ENCODE assay signal across 20 mouse cellular contexts in genomic region chr1:128392382-128392781, GRCm38 (mm10). TPM values are rescaled to one million over a fixed set of nuclear protein-coding genes. Genes with fewer than 3 reads are reported as not detected.
DNase-seq lines count a peak whose midpoint lies in the region; TF ChIP-seq lines count a peak whose summit lies in the region.
"Had no signal": no experiment of that assay in that cellular context is flagged by ENCODE, and none has a peak within 500 bp of the region (broad histone marks: within the 10 kb centered on the region; RNA-seq: fewer than 3 reads in every experiment).

No protein-coding gene starts in this region.

- H3K36me3 ChIP-seq in heart, adult 2 months (ENCODE audit: control insufficient read depth, insufficient read depth, low read length) = peaks cover 9% of the 10 kb centered on the region

- TF ChIP-seq POLR2A in heart, adult 2 months (IDR thresholded peaks at IDR 0.05; ENCODE audit: insufficient read depth, low read depth, low read length) = no peak

- H3K9ac ChIP-seq in heart, adult 2 months (ENCODE audit: low read depth, low read length) = no peak overlapping the region
- H3K9ac ChIP-seq: embryonic facial prominence, embryonic 12.5 days; forebrain, embryonic 13.5 days; forebrain, embryonic 15.5 days; forebrain, postnatal 0 days had no signal

- H3K27me3 ChIP-seq in heart, adult 2 months (ENCODE audit: control insufficient read depth, insufficient read depth, low read length) = no peaks in the 10 kb centered on the region
- H3K27me3 ChIP-seq: CH12.LX; embryonic facial prominence, embryonic 12.5 days; forebrain, embryonic 13.5 days; forebrain, embryonic 15.5 days had no signal

- H3K79me2 ChIP-seq in heart, adult 2 months (replicated peaks; ENCODE audit: control insufficient read depth, insufficient read depth, low read length) = no peaks in the 10 kb centered on the region

- no peak overlapping the region for H3K4me3 ChIP-seq in heart, adult 2 months
- H3K4me3 ChIP-seq: embryonic facial prominence, embryonic 10.5 days; embryonic facial prominence, embryonic 12.5 days; forebrain, embryonic 13.5 days; forebrain, embryonic 15.5 days had no signal

- TF ChIP-seq CTCF in heart, adult 2 months (IDR thresholded peaks at IDR 0.05) = no peak

- 91% methylated on average over 2 of the region's 2 CpGs for WGBS in heart, adult 2 months

- TF ChIP-seq EP300 in heart, adult 2 months (IDR thresholded peaks at IDR 0.05; ENCODE audit: insufficient read depth, low read depth, low read length) = no peak

- DNase-seq in ES-CJ7 (ENCODE audit: low read depth, low spot score) (peak; percentile 99), R1 (ENCODE audit: low read depth, low spot score) (peak; percentile 97), ZHBTc4 (ENCODE audit: low read depth, low spot score) (peak; percentile 95)
- no peak for DNase-seq in B cell, adult 2 months
- no peak for DNase-seq in adrenal gland, postnatal 14 days
- no peak for DNase-seq in kidney, postnatal 36 days
- no peak for DNase-seq in heart, adult 2 months
- DNase-seq: adrenal gland, adult 8-10 months; adrenal gland, postnatal 25 days; cerebellum, adult 11-12 months; cerebellum, adult 2 months; cerebellum, adult 9-10 months; cerebellum, postnatal 10 days; cerebellum, postnatal 25 days; forebrain, postnatal 0 days had no signal

- no peak overlapping the region for H3K27ac ChIP-seq in heart, adult 2 months
- H3K27ac ChIP-seq: embryonic facial prominence, embryonic 10.5 days; embryonic facial prominence, embryonic 12.5 days; forebrain, embryonic 13.5 days; forebrain, embryonic 15.5 days had no signal

- intact Hi-C loops in heart, adult 2 months (cut with DNase I) = no loop called here

- no peaks in the 10 kb centered on the region for H3K4me1 ChIP-seq in heart, adult 2 months (ENCODE audit: control insufficient read depth, insufficient read depth, low read length)
- H3K4me1 ChIP-seq: embryonic facial prominence, embryonic 10.5 days; embryonic facial prominence, embryonic 12.5 days; forebrain, embryonic 13.5 days; forebrain, embryonic 15.5 days had no signal

RNA-seq across cellular contexts. Expression of gene Dars, which starts 24.8 kb away (rescaled TPM):
- total RNA-seq in adrenal gland, postnatal 14 days (2021) = 85.9 and 87.5 TPM in 2 replicates
- 10 to 100 TPM; 57.4 to 66.9 TPM for total RNA-seq in heart, adult 2 months (2021)
- 15.5 and 34.1 TPM in 2 replicates for polyA plus RNA-seq in heart, adult 2 months (2012; rRNA removed)

RNA-seq across cellular contexts. Expression of gene Mcm6, which starts 32.9 kb away (rescaled TPM):
- 49.6 and 56.3 TPM in 2 replicates for total RNA-seq in adrenal gland, postnatal 14 days (2021)
- total RNA-seq in heart, adult 2 months (2021) = 1 to 10 TPM; 5.2 to 5.7 TPM
- 3.4 and 4.5 TPM in 2 replicates for polyA plus RNA-seq in heart, adult 2 months (2012; rRNA removed)

Comparison
In these comparisons a context has a peak if more than half of its experiments do, and no peak if none do; other contexts are left out.
1. DNase-seq: peak in ES-CJ7 (single experiment), R1 (single experiment) and ZHBTc4 (single experiment); none in B cell, adult 2 months (0 of 2), adrenal gland, postnatal 14 days (single experiment), kidney, postnatal 36 days (0 of 2) and heart, adult 2 months (0 of 2).